Mouse (Mus musculus) spleen, postnatal 36 days (tissue): ENCODE data around the gene Dnah10.

Experiments
- DNase-seq, 2 experiments: peaks; one replicate each; pipeline ENCODE4 v3.0.0; 2022; ENCODE audit warnings: low spot score in 2 of 2, mixed read lengths in 1 of 2

Dnah10 gene

DNA sequence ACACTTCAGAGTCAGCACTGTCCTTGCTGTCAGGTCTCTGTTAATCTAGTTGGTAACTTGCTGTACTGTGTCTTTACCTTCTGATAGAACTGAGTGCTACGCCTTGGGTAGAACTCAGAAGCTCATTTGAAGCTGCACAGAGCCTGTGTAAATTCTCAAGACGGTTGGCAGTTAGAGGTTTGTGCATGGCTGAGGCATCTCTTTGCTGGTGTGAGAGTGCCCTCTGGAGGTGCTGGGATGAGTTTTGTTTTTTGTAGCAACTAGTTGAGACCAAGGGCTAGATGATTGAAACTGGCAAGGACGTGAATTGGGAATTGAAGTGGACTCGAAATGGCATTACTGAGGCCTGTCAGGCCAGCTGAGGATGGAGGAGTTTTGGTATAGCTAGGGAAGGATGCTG lies 144.1 kb downstream of the Dnah10 start:
- DNase-seq, result peak; percentile 47 to 55

GRCm38 (mm10) chr5:124872033-124872432 lies 147.1 kb downstream of the Dnah10 start:
- no peak for DNase-seq

DNA sequence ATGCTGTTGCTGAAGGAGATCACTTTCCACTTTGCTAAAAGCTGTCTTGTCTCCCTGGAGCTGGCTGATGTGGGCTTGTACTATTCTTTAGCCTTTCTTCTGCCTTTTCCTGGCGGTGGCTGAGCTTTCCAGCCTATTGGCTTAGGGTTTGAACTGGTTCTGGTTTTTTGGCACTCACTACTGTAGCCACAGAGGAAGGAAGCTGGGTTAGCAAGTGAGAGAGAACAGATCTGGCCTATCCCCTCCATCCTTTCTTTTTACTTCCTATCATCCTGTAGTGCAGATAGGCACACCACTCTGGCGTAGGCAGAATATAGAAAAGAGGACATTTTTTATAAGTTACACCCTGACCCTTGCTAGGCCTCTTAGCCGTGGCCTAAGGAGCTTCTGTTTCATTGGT lies 148.2 kb downstream of the Dnah10 start:
- no peak for DNase-seq

DNA sequence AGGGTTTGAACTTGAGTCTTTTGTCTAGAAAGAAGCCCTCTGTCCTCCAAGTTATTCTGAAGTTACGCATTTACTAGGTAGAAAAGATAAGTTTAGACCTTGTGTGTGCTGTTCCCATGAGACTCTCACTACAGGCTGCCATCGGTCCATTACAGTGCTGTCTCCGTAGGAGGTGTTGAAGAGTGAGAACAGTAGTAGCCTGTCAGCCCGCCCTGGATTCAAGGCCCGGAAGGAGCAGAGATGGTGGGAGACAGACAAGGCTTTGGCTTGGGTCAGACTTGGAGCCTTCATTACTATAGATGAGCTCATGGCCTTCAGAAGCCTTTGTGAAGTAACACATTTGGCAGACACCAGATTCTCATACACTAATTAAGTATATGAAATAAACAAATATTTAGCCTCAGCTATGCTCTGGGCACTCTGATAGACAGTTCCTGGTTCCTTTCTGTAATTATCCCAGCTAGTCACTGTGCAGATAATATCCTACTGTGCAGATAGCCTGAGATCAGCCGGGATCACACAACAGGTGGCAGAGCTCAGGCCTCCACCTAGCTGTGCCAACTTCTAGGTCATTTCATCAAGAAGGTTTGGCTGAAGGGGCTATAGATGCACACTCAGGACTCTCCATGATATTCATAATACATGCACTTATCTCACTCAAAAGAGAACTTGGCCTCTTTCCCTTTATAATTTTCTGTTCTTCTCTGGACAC lies 149.2 kb downstream of the Dnah10 start:
- DNase-seq, result no peak

- no peak for DNase-seq
Measured at GRCm38 (mm10) chr5:124879251-124879650, 154.4 kb downstream of the Dnah10 start.

- no peak for DNase-seq
Measured at GRCm38 (mm10) chr5:124879801-124880200, 154.9 kb downstream of the Dnah10 start.

DNA sequence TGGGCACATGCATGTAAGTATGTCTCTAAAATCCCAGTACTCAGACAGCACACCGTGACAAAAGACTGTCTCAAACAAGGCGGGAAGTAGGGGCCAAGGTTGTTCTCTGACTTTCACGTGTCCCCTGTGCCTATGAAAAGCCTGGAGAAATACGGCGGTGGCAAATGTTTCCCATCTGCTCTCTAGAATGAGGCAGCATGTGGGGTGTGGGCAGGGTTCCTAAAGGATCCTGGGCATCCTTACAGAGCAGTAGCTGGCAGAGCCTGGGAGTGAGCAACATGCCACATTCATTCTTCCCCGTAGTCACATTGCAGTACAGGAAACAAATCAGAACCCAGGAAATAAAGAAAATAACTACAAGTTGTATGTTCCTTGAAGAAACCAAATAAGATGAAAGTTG lies 159.0 kb downstream of the Dnah10 start:
- no peak for DNase-seq
